Mouse (Mus musculus) kidney, postnatal 25 days (tissue): ENCODE measurements at regions not wholly inside any gene's neighbourhood (a gene's known extent, or its start where the extent isn't known, plus 50 kb on each side); places are given as distances from the start of the nearest gene placed in this dataset.

Experiments used
- DNase-seq, 2 experiments: peaks; one replicate each; pipeline ENCODE4 v3.0.0; 2021; ENCODE audit warnings: mixed read lengths in 2 of 2

GRCm38 (mm10) chr12:85527011-85527410, 53.3 kb downstream of the Fos start:
- no peak for DNase-seq

DNA sequence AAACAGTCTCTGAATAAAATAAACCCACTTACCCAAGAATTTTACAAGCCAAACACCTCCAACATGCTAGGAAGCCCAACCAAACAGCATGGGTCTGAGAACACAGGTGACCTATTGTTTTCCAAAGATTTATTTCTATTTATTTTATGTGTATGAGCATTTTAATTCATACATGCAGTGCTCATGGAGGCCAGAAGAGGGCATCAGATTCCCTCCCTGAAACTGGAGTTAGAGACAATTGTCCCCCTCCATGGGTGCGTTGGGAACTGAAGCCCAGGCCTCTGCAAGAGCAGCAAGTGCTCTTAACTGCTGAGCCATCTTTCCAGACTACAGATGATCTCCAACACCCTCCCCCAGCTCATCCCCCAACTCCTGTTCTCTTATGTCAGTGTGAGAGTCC, 57.9 kb downstream of the Fos start:
- no peak for DNase-seq

GRCm38 (mm10) chr12:85532221-85532612, 58.5 kb downstream of the Fos start:
- DNase-seq, result no peak

DNA sequence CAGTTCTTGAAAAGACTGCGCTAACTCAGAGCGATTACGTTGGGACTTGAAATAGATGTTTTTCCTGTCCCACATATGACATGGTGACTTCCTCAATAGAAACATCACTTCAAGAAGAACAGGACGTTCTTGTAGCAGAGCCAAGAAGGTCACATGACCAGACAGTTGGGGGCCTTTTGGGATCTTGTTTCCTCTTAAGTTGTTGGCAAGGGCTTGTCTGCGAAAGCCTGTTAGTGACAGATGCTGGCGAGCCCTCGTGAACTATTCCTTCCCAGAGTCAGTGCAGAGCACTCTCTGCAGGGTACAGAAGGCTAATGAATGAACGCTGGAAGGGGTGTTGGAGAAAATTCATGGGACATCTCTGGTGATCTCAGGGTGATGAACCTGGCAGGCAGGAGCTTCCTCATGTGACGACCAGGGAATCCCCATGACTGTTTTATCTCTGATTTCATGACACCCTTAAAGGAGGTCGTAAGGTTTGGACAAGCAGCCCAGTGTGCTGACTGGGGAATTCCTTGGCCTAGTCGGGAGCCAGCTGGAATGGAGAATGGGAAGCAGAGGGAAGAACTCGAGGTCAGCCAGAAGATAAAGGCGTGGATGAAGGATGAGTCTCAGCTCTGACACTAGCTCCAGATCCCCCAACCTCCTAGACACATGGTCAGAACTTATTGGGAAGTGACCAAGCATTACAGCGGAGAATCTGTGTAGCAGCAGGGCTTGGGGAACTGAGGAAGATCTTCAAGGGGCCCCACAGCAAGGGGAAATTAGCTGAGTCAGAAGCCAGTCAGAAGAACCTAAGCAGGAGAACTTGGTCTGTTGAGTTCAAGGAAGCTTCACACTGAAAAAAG, 59.1 kb downstream of the Fos start:
- peak; percentile 87 to 90 for DNase-seq

DNA sequence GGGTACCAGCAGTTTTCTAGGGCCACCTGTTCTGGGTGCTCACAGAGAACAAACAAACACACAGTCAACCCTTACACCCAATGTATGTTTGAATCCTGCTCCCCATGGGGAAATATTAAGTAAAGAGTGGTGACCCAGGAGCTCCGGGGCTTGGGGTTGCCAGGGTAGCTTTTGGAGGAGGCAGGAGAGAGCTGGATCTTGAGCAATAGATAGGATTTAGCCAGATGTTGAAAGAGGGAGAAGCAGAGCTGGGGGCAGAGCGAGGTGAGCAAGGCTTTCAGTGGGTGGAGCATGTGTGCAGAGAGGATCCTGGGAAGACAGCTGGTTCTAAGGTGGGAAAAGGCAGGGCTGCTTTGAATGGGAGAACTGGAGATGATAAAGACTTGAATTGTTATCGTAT, 59.9 kb downstream of the Fos start:
- no peak for DNase-seq

- DNase-seq, result no peak
Observed at GRCm38 (mm10) chr12:85539423-85539822, 59.4 kb upstream of the Jdp2 start.

- DNase-seq, result peak; percentile 25 to 52
Observed at GRCm38 (mm10) chr12:85541153-85541552, 57.7 kb upstream of the Jdp2 start.

GRCm38 (mm10) chr12:85542881-85543280, 55.9 kb upstream of the Jdp2 start:
- DNase-seq, result peak in 1 of 2 experiments; percentile 23

- DNase-seq, result no peak
Observed at GRCm38 (mm10) chr12:85543520-85543919, 55.3 kb upstream of the Jdp2 start.

DNA sequence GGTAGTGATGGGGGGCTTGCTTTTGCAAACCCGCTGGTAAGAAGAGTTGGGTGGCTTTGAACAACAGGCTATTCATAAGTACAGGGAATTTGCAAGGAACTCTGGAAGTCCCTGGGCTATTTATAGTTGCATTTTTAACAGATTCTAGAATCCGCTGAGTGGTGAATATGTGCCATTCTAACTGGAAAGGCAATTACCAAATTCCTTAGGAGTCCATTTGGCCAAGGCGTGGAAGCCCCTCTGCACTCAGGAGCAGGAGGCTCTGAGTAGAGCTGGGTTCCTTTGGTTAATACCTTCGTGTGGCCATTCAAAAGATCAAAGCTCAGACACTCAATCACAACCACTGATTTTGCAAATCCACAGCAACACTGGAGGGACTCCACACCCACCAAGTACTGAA, 54.0 kb upstream of the Jdp2 start:
- no peak for DNase-seq

DNA sequence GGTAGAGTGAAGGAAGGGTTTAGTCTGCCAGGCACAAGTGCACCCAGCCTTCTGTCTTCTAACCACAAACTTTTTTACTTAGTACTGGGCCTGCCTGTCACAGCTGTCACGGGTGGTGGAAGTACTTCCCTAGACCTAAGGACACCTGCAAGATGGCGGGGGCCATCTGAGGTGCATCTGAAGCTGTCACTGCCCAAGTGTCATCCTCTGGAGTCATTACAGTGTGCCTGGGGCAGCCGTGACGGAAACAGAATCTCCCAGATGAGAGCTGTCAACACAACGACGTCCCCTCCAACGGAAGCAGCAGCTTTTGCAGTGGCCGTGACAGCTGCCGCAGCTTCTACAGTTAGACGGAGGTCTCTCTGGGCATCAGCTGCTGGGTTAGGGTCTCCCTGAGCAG, 53.1 kb upstream of the Jdp2 start:
- no peak for DNase-seq

- DNase-seq, result peak in 1 of 2 experiments; percentile 26
Observed at GRCm38 (mm10) chr12:85548076-85548475, 50.8 kb upstream of the Jdp2 start.
